Mouse (Mus musculus) heart, embryonic 11.5 days (tissue): ENCODE data around the gene Tbx15. TPM values are rescaled to one million over a fixed set of nuclear protein-coding genes. Genes with fewer than 3 reads are reported as not detected.
A peak's percentile ranks its signal among the peaks of the same experiment; 100 is the strongest.

Source experiments
- ATAC-seq: fragments of 200-750 bp; cut with Nextera tagmentation; replicated peaks from 2 replicates; pipeline ENCODE4 v1.8.0; 2017; ENCODE audit warnings: moderate library complexity; ENCODE audit not compliant: insufficient number of reproducible peaks, low FRiP score, low TSS enrichment
- H3K27ac ChIP-seq: fragments of 300-500 bp; sonication (generic); 2 replicates; pipeline ENCODE4 v1.5.1; 2014; ENCODE audit warnings: mild to moderate bottlenecking, low read depth, low read length
- H3K27me3 ChIP-seq: fragments of 300-500 bp; sonication (generic); 2 replicates; pipeline ENCODE4 v1.6.1; 2014; ENCODE audit warnings: mild to moderate bottlenecking, low read length, mixed read lengths; ENCODE audit not compliant: control insufficient read depth, insufficient read depth
- H3K36me3 ChIP-seq: fragments of 300-500 bp; sonication (generic); 2 replicates; pipeline ENCODE4 v1.6.1; 2014; ENCODE audit warnings: mild to moderate bottlenecking, low read length, moderate library complexity, mixed read lengths; ENCODE audit not compliant: control insufficient read depth, insufficient read depth
- H3K4me1 ChIP-seq: fragments of 300-500 bp; sonication (generic); 2 replicates; pipeline ENCODE4 v1.6.1; 2014; ENCODE audit warnings: low read length; ENCODE audit not compliant: control insufficient read depth, insufficient read depth
- H3K4me2 ChIP-seq: fragments of 300-500 bp; sonication (generic); 2 replicates; pipeline ENCODE4 v1.6.1; 2014; ENCODE audit warnings: mild to moderate bottlenecking, moderate library complexity
- H3K4me3 ChIP-seq: fragments of 300-500 bp; sonication (generic); 2 replicates; pipeline ENCODE4 v1.5.1; 2014; ENCODE audit warnings: low read depth, low read length
- H3K9ac ChIP-seq: fragments of 300-500 bp; sonication (generic); 2 replicates; pipeline ENCODE4 v1.6.1; 2014; ENCODE audit warnings: mild to moderate bottlenecking, low read depth, low read length, moderate library complexity
- H3K9me3 ChIP-seq: fragments of 300-500 bp; sonication (generic); replicated peaks from 2 replicates; pipeline ENCODE4 v1.6.1; 2016; ENCODE audit warnings: low read length; ENCODE audit not compliant: control insufficient read depth
- WGBS: fragments of 180-500 bp; shearing (Covaris S2); extraction: QIAGEN DNeasy Blood & Tissue Kit; methylation state at CpG from one replicate; pipeline ENCODE4 v1.1.7; 2014; ENCODE audit not compliant: insufficient replicate concordance; 5-methylcytosine and 5-hydroxymethylcytosine counted together
- polyA plus RNA-seq: library from polyadenylated mRNA; unstranded; fragments of >200 nt; fragmentation: Nextera tagmentation; extraction: Ambion mirVana; gene quantifications from 2 replicates; pipeline ENCODE4 v1.2.1, GENCODE M21; 2014

The Tbx15 gene
- 0.21 and 0.40 TPM in 2 replicates for polyA plus RNA-seq

DNA sequence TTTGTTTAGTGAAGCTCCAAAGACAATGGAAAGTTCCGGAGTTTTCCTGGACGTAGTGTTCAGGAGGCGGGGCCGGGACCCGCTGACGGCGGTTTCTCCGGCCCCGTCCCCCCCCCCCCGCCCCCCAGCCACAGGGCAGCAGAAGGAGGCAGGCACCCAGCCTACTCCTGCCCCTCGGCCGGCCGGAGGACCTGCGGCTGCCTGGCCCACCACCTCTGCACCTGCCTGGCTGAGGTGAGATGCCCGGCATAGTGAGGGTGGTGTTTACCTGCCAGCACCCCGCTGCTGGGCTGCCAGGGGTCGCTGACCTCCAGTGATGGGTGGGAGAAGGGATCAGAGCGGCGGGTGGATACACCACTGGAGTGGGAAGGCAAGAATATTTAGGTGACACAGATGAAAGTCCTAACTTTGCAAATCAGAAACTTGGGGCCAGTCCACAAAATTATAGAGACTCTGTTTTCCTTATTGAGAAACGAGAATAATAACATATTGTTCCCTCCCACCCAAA lies at the start of gene Tbx15:
Gene Tbx15 (plus strand): TSS at position 169 of the 508 bp plus-strand sequence.
- peaks cover 93% of the 10 kb centered on the region for H3K27me3 ChIP-seq
- H3K27ac ChIP-seq, result no peak within 1 kb of the TSS
- 1% methylated on average over 20 of the region's 20 CpGs for WGBS
- no peak within 1 kb of the TSS for H3K9ac ChIP-seq
- H3K4me1 ChIP-seq, result 0 out of 2 replicates have a peak, but pooled peaks cover 2% of the 10 kb centered on the region
- H3K36me3 ChIP-seq, result no peaks in the 10 kb centered on the region
- no peak for ATAC-seq
- peak within 1 kb of the TSS; percentile 46 for H3K4me2 ChIP-seq
- no peaks in the 10 kb centered on the region for H3K9me3 ChIP-seq
- peak within 1 kb of the TSS; percentile 27 for H3K4me3 ChIP-seq

- H3K36me3 ChIP-seq, result no peaks in the 10 kb centered on the region
- no peak overlapping the region for H3K4me3 ChIP-seq
- H3K9me3 ChIP-seq, result no peaks in the 10 kb centered on the region
- H3K4me1 ChIP-seq, result no peaks in the 10 kb centered on the region
- H3K27ac ChIP-seq, result no peak overlapping the region
- WGBS, result 72% methylated on average over 4 of the region's 4 CpGs
- H3K9ac ChIP-seq, result no peak overlapping the region
- H3K4me2 ChIP-seq, result no peak overlapping the region
- no peaks in the 10 kb centered on the region for H3K27me3 ChIP-seq
- no peak for ATAC-seq
Observed at GRCm38 (mm10) chr3:99193576-99193975, 46.6 kb upstream of the Tbx15 start.

- Histone ChIP-seq H3K4me3 (no peak overlapping the region), H3K27ac (no peak overlapping the region)
- ATAC-seq, result no peak
Observed at GRCm38 (mm10) chr3:99203331-99203730, 36.9 kb upstream of the Tbx15 start.

DNA sequence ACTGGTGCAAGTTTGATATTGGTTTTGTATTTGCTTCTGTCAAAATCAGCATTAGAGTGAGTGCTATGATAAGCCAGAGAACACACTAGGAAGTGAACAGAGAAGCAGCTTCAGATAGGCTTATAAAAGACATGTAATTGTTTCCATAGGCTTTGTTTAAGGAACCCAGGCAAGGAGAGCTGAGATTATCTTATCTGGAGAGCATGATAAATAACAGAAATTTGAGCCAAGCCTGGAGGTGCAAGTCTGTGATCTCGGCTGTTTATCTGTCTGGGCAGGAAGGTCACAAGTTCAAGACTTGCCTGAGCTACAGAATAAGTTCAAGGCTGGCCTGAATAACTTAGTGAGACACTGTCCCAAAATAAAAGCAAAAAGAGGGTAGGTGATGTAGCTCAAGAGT lies 31.8 kb upstream of the Tbx15 start:
- Histone ChIP-seq H3K27ac (no peak overlapping the region), H3K36me3 (no peaks in the 10 kb centered on the region), H3K4me3 (no peak overlapping the region), H3K9ac (no peak overlapping the region), H3K4me1 (peaks cover 10% of the 10 kb centered on the region), H3K27me3 (no peaks in the 10 kb centered on the region), H3K4me2 (no peak overlapping the region), H3K9me3 (no peaks in the 10 kb centered on the region)
- no peak for ATAC-seq
- WGBS, result 10% methylated on average over 1 of the region's 1 CpGs

More at GRCm38 (mm10) chr3:99203331-99203730, 36.9 kb upstream of the Tbx15 start:
- H3K9ac ChIP-seq, result no peak overlapping the region
- H3K4me1 ChIP-seq, result peaks cover 3% of the 10 kb centered on the region; the same call in 1 of the 2 replicates
- H3K36me3 ChIP-seq, result no peaks in the 10 kb centered on the region
- no peaks in the 10 kb centered on the region for H3K9me3 ChIP-seq
- H3K4me2 ChIP-seq, result no peak overlapping the region
- no peaks in the 10 kb centered on the region for H3K27me3 ChIP-seq

GRCm38 (mm10) chr3:99211105-99211698 lies 29.0 kb upstream of the Tbx15 start:
- Histone ChIP-seq H3K27me3 (no peaks in the 10 kb centered on the region), H3K4me2 (no peak overlapping the region), H3K4me1 (peaks cover 7% of the 10 kb centered on the region; the same call in 1 of the 2 replicates), H3K36me3 (no peaks in the 10 kb centered on the region; the same call in 1 of the 2 replicates), H3K4me3 (no peak overlapping the region), H3K27ac (no peak overlapping the region), H3K9me3 (no peaks in the 10 kb centered on the region), H3K9ac (no peak overlapping the region)
- no peak for ATAC-seq
- 62% methylated on average over 14 of the region's 14 CpGs for WGBS

DNA sequence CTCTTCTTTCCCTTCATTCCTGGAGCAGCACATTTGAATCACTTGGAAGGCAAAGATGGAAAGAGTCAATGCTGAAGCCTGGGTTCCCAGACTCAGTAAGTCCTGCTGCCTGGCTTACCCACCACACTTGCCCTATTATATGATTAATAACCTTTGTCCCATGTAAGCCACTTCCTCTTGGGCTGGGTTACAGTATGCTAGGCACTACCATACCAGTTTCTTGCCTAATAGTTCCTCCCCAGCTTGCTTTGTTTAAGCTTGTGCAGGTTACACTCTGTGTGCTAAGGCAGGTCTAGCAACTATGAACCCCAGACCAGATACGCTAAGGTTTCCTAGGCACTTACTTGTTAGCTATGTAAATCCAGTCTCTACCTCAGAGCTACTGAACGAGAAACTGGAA lies 12.4 kb upstream of the Tbx15 start:
- Histone ChIP-seq H3K4me2 (no peak overlapping the region), H3K27ac (no peak overlapping the region), H3K9me3 (no peaks in the 10 kb centered on the region), H3K27me3 (no peaks in the 10 kb centered on the region), H3K4me3 (no peak overlapping the region), H3K9ac (no peak overlapping the region), H3K4me1 (no peaks in the 10 kb centered on the region), H3K36me3 (no peaks in the 10 kb centered on the region)
- WGBS, result 77% methylated on average over 2 of the region's 2 CpGs
- ATAC-seq, result no peak

GRCm38 (mm10) chr3:99233393-99234318 lies 6.5 kb upstream of the Tbx15 start:
- Histone ChIP-seq H3K4me3 (peak overlapping the region; percentile 35), H3K27ac (no peak overlapping the region)
- 7% methylated on average over 20 of the region's 20 CpGs for whole genome bisulfite sequencing

GRCm38 (mm10) chr3:99234319-99234869 lies 5.8 kb upstream of the Tbx15 start:
- peaks cover 43% of the 10 kb centered on the region for H3K27me3 ChIP-seq
- peak overlapping the region; percentile 35 for H3K4me3 ChIP-seq
- peak overlapping the region; percentile 60 for H3K4me2 ChIP-seq
- ATAC-seq, result no peak
- 4% methylated on average over 17 of the region's 17 CpGs for WGBS
- H3K27ac ChIP-seq, result no peak overlapping the region
- H3K4me1 ChIP-seq, result peaks cover 6% of the 10 kb centered on the region
- 0 out of 2 replicates have a peak overlapping the region, but pooled peaks have one; percentile 11 for H3K9ac ChIP-seq
- no peaks in the 10 kb centered on the region for H3K9me3 ChIP-seq
- H3K36me3 ChIP-seq, result no peaks in the 10 kb centered on the region

More at GRCm38 (mm10) chr3:99233393-99234318, 6.5 kb upstream of the Tbx15 start:
- peak; percentile 49; the same call in 1 of the 2 replicates for ATAC-seq
- no peaks in the 10 kb centered on the region for H3K36me3 ChIP-seq
- peaks cover 37% of the 10 kb centered on the region for H3K27me3 ChIP-seq
- peaks cover 6% of the 10 kb centered on the region for H3K4me1 ChIP-seq
- H3K4me2 ChIP-seq, result peak overlapping the region; percentile 60
- H3K9me3 ChIP-seq, result no peaks in the 10 kb centered on the region
- no peak overlapping the region for H3K9ac ChIP-seq
